Mouse (Mus musculus) intestine, embryonic 15.5 days (tissue): ENCODE measurements around the gene Bmper. TPM values are rescaled to one million over a fixed set of nuclear protein-coding genes. Genes with fewer than 3 reads are reported as not detected.

Experiments
- ATAC-seq: fragments of 200-750 bp; cut with Nextera tagmentation; 2 replicates; pipeline ENCODE4 v1.8.0; 2017; ENCODE audit warnings: moderate TSS enrichment, moderate library complexity
- H3K27ac ChIP-seq: fragments of 300-500 bp; sonication (generic); 2 replicates; pipeline ENCODE4 v1.5.1; 2015; ENCODE audit warnings: mild to moderate bottlenecking, inconsistent platforms
- H3K27me3 ChIP-seq: fragments of 300-500 bp; sonication (generic); replicated peaks from 2 replicates; pipeline ENCODE4 v1.6.1; 2015; ENCODE audit warnings: inconsistent platforms
- H3K36me3 ChIP-seq: fragments of 300-500 bp; sonication (generic); 2 replicates; pipeline ENCODE4 v1.6.1; 2015; ENCODE audit warnings: inconsistent platforms
- H3K4me1 ChIP-seq: fragments of 300-500 bp; sonication (generic); replicated peaks from 2 replicates; pipeline ENCODE4 v1.6.1; 2015; ENCODE audit warnings: inconsistent platforms
- H3K4me2 ChIP-seq: fragments of 300-500 bp; sonication (generic); replicated peaks from 2 replicates; pipeline ENCODE4 v1.6.1; 2015; ENCODE audit warnings: mild to moderate bottlenecking, inconsistent platforms
- H3K4me3 ChIP-seq: fragments of 300-500 bp; sonication (generic); replicated peaks from 2 replicates; pipeline ENCODE4 v1.5.1; 2015; ENCODE audit warnings: inconsistent platforms
- H3K9ac ChIP-seq: fragments of 300-500 bp; sonication (generic); 2 replicates; pipeline ENCODE4 v1.6.1; 2015; ENCODE audit warnings: inconsistent platforms
- H3K9me3 ChIP-seq: fragments of 300-500 bp; sonication (generic); 2 replicates; pipeline ENCODE4 v1.6.1; 2016; ENCODE audit warnings: inconsistent platforms
- WGBS: fragments of 180-500 bp; shearing (Covaris S2); methylation state at CpG from one replicate; pipeline ENCODE4 v1.1.7; 2015; 5-methylcytosine and 5-hydroxymethylcytosine counted together
- polyA plus RNA-seq: library from polyadenylated mRNA; unstranded; fragments of >200 nt; fragmentation: Nextera tagmentation; extraction: Ambion mirVana; gene quantifications from 2 replicates; pipeline ENCODE4 v1.2.1, GENCODE M21; 2015

Bmper gene
- polyA plus RNA-seq, 1 experiment from 2014 or later: 10.1 TPM

DNA sequence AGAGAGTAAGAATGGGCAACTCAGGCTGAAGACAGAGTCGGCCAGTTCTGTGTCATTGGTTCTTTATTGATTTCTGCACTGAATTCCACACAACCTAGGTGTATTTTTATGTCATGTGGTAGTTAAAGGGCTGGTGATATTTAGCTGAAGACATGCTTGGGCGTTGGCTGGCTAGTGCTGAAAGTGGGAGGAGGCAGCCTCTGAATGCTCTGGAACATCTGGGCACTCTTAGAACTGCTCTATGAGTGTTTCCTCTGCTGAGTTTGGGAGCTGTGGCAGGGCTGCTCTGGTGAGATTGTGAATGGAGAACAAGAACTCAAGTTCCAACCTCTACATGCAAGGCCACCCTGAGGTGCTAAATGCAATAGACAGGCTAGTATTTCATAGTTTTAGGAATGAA is 46.2 kb downstream of the Bmper start:
- no peaks in the 10 kb centered on the region for H3K9me3 ChIP-seq
- no peak overlapping the region for H3K4me3 ChIP-seq
- ATAC-seq: no peak
- no peaks in the 10 kb centered on the region for H3K27me3 ChIP-seq
- no peaks in the 10 kb centered on the region for H3K4me1 ChIP-seq
- no peaks in the 10 kb centered on the region for H3K36me3 ChIP-seq
- WGBS: 61% methylated on average over 2 of the region's 2 CpGs
- H3K4me2 ChIP-seq: no peak overlapping the region
- H3K27ac ChIP-seq: no peak overlapping the region
- no peak overlapping the region for H3K9ac ChIP-seq

DNA sequence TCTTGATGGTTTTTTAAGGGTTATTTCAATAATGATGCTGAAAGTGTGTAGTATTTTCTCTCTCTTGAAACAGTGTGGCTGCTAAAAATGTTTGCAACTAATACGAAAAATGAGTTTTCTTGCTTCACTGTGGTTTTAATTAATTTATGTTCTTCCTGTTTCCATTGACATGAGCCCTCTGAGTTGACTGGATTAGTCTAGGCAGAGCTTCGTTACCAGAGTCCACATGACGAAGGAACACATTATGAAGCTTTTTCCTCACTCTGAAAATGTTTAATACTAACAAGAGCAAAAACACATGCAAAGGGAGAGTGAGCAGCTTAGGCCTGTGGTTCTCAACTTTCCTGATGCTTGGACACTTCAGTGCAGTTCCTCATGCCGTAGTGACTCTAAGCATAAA is 53.4 kb downstream of the Bmper start:
- WGBS: 87% methylated on average over 4 of the region's 4 CpGs
- Histone ChIP-seq H3K4me2 (no peak overlapping the region), H3K9ac (no peak overlapping the region), H3K27ac (no peak overlapping the region), H3K27me3 (no peaks in the 10 kb centered on the region), H3K9me3 (no peaks in the 10 kb centered on the region), H3K4me3 (no peak overlapping the region), H3K4me1 (no peaks in the 10 kb centered on the region), H3K36me3 (no peaks in the 10 kb centered on the region)
- ATAC-seq: no peak

- H3K9me3 ChIP-seq: no peaks in the 10 kb centered on the region
- no peak overlapping the region for H3K27ac ChIP-seq
- no peak overlapping the region for H3K4me2 ChIP-seq
- H3K9ac ChIP-seq: no peak overlapping the region
- H3K4me1 ChIP-seq: no peaks in the 10 kb centered on the region
- H3K27me3 ChIP-seq: no peaks in the 10 kb centered on the region
- no peak overlapping the region for H3K4me3 ChIP-seq
- no peaks in the 10 kb centered on the region for H3K36me3 ChIP-seq
- WGBS: 79% methylated on average over 4 of the region's 4 CpGs
- no peak for ATAC-seq
Measured at GRCm38 (mm10) chr9:23284940-23285460, 62.1 kb downstream of the Bmper start.

DNA sequence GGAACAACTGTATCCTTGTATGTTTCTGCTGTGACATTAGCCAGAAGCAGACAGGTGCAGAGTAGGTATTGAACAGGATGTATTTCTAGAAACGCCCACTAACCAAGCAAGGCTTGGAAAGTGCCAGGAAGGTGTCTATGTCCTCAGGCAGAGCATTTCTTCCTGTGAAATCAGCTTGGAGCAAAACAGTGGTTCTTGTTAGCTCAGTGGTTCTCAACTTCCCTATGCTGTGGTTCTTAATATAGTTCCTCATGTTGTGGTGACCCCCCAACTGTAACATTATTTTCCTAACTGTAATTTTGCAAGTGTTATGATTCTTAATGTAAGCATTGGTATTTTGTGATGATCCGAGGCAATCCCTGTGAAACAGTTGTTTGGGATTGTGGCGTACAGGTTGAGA is 70.7 kb downstream of the Bmper start:
- Histone ChIP-seq H3K4me1 (no peaks in the 10 kb centered on the region), H3K9me3 (no peaks in the 10 kb centered on the region), H3K36me3 (no peaks in the 10 kb centered on the region), H3K4me2 (no peak overlapping the region), H3K27me3 (no peaks in the 10 kb centered on the region), H3K9ac (no peak overlapping the region), H3K4me3 (no peak overlapping the region), H3K27ac (no peak overlapping the region)
- WGBS: 79% methylated on average over 3 of the region's 3 CpGs
- no peak for ATAC-seq

- no peak overlapping the region for H3K4me2 ChIP-seq
- WGBS: 82% methylated on average over 6 of the region's 6 CpGs
- H3K27ac ChIP-seq: no peak overlapping the region
- H3K9me3 ChIP-seq: no peaks in the 10 kb centered on the region
- no peak overlapping the region for H3K4me3 ChIP-seq
- no peak overlapping the region for H3K9ac ChIP-seq
- no peaks in the 10 kb centered on the region for H3K27me3 ChIP-seq
- ATAC-seq: no peak
- H3K4me1 ChIP-seq: no peaks in the 10 kb centered on the region
- H3K36me3 ChIP-seq: no peaks in the 10 kb centered on the region
Measured at GRCm38 (mm10) chr9:23295569-23295968, 72.7 kb downstream of the Bmper start.

- WGBS: 74% methylated on average over 8 of the region's 8 CpGs
Measured at GRCm38 (mm10) chr9:23297491-23298170, 74.8 kb downstream of the Bmper start.

GRCm38 (mm10) chr9:23300376-23300775 is 77.5 kb downstream of the Bmper start:
- Histone ChIP-seq H3K36me3 (no peaks in the 10 kb centered on the region), H3K4me3 (no peak overlapping the region), H3K4me2 (no peak overlapping the region), H3K9ac (no peak overlapping the region), H3K27ac (no peak overlapping the region), H3K27me3 (no peaks in the 10 kb centered on the region), H3K4me1 (no peaks in the 10 kb centered on the region), H3K9me3 (no peaks in the 10 kb centered on the region)
- 82% methylated on average over 8 of the region's 8 CpGs for WGBS
- no peak for ATAC-seq

More at GRCm38 (mm10) chr9:23297491-23298170, 74.8 kb downstream of the Bmper start:
- Histone ChIP-seq H3K4me1 (no peaks in the 10 kb centered on the region), H3K27me3 (no peaks in the 10 kb centered on the region), H3K9me3 (no peaks in the 10 kb centered on the region), H3K9ac (no peak overlapping the region), H3K4me2 (no peak overlapping the region), H3K36me3 (no peaks in the 10 kb centered on the region), H3K27ac (no peak overlapping the region), H3K4me3 (no peak overlapping the region)
- ATAC-seq: no peak

DNA sequence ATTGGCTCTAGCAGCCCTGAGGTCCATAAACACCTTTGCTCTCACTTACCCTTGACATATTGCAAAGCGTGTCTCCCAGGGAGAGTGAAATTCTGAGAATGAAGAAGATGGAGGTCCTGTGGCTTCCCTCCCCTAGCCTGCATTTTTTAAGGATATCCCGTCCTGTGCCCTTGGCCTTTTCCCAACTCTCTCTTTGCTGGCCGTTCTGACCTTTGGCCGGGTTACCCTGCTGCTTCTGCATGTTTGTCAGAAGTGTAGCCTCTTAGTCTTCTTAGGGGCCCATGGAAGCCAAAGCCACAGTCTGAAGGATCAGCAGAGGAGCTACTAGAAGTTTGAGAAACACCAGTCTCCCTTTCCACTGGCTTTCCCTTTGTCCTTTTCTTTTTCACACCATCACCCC is 82.8 kb downstream of the Bmper start:
- Histone ChIP-seq H3K4me1 (no peaks in the 10 kb centered on the region), H3K4me2 (no peak overlapping the region), H3K36me3 (no peaks in the 10 kb centered on the region), H3K9ac (no peak overlapping the region), H3K27ac (no peak overlapping the region), H3K4me3 (no peak overlapping the region), H3K27me3 (no peaks in the 10 kb centered on the region), H3K9me3 (no peaks in the 10 kb centered on the region)
- ATAC-seq: no peak
- 55% methylated on average over 4 of the region's 4 CpGs for WGBS

GRCm38 (mm10) chr9:23306226-23306625 is 83.3 kb downstream of the Bmper start:
- Histone ChIP-seq H3K4me2 (no peak overlapping the region), H3K4me1 (no peaks in the 10 kb centered on the region), H3K9ac (no peak overlapping the region), H3K36me3 (no peaks in the 10 kb centered on the region), H3K4me3 (no peak overlapping the region), H3K27ac (no peak overlapping the region), H3K9me3 (no peaks in the 10 kb centered on the region), H3K27me3 (no peaks in the 10 kb centered on the region)
- WGBS: 70% methylated on average over 4 of the region's 4 CpGs
- no peak for ATAC-seq

- no peaks in the 10 kb centered on the region for H3K27me3 ChIP-seq
- H3K4me3 ChIP-seq: no peak overlapping the region
- 82% methylated on average over 2 of the region's 2 CpGs for WGBS
- no peak overlapping the region for H3K27ac ChIP-seq
- H3K9ac ChIP-seq: no peak overlapping the region
- no peaks in the 10 kb centered on the region for H3K36me3 ChIP-seq
- H3K9me3 ChIP-seq: no peaks in the 10 kb centered on the region
- no peak for ATAC-seq
- H3K4me1 ChIP-seq: no peaks in the 10 kb centered on the region
- H3K4me2 ChIP-seq: no peak overlapping the region
Measured at GRCm38 (mm10) chr9:23307835-23308234, 85.0 kb downstream of the Bmper start.

DNA sequence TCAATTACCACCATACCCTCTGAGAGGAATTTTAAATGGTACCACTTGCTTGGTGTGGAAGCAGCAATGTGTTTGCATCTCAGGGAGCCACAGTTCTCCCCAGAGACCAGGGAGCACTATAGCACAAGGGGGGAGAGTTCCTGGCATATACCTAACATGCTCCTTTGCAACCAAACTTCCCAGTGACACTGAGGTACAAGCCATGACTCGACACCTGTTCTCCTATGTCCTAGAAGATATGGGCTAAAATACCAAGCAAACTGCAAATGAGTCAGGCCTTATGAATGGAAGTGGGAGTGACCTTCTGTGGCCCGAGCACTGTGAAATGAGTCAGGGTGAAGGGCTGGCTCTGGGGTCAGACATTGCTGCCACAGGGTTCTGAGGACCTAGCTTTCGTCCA is 88.1 kb downstream of the Bmper start:
- Histone ChIP-seq H3K9ac (no peak overlapping the region), H3K36me3 (no peaks in the 10 kb centered on the region), H3K27ac (no peak overlapping the region), H3K27me3 (no peaks in the 10 kb centered on the region), H3K4me1 (no peaks in the 10 kb centered on the region), H3K4me3 (no peak overlapping the region), H3K4me2 (no peak overlapping the region), H3K9me3 (no peaks in the 10 kb centered on the region)
- ATAC-seq: no peak
- 75% methylated on average over 3 of the region's 3 CpGs for WGBS

DNA sequence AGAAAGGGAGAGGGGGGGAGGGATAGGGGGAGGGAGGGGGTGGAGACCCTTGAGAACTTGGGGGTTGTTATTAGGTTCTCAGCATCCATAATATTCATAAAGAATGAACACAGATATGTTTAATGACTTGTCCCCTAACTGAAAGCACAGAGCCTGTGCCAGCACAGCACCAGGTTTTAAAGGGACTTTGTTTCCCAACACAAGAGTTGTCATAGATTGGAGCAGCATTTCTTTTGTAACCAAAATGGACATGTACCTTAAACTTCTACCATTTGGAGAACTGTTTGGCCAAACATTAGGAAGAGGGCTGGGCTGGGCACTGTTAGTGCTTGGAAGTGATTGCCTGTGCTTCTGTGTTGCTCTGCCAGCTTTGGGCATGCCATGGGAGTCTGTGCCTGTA is 89.1 kb downstream of the Bmper start:
- no peak for ATAC-seq
- Histone ChIP-seq H3K9me3 (no peaks in the 10 kb centered on the region), H3K27me3 (no peaks in the 10 kb centered on the region), H3K27ac (no peak overlapping the region), H3K9ac (no peak overlapping the region), H3K36me3 (no peaks in the 10 kb centered on the region), H3K4me2 (no peak overlapping the region), H3K4me3 (no peak overlapping the region), H3K4me1 (no peaks in the 10 kb centered on the region)

DNA sequence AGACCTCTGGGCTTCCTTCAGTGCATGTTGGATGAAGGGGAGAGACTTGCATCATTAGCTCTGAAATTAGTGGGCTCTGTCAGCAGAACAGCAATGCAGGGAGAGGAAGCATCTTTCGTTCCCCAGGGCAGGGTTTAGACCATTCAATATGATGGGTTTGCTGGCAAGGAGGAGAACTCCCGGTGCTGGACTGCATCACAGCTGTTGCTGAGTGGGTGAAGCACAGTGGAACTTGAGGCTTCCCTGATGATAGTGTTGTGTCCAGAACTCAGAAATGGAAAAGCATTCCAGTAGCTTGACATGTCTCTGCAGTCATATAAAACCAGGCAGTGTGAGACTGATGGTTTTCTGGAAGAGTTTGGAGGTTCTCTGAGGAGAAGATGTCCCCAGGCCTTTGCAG is 90.0 kb downstream of the Bmper start:
- Histone ChIP-seq H3K27me3 (no peaks in the 10 kb centered on the region), H3K9ac (no peak overlapping the region), H3K36me3 (no peaks in the 10 kb centered on the region), H3K4me3 (no peak overlapping the region), H3K4me2 (no peak overlapping the region), H3K27ac (no peak overlapping the region), H3K4me1 (no peaks in the 10 kb centered on the region), H3K9me3 (no peaks in the 10 kb centered on the region)
- ATAC-seq: no peak
- 62% methylated on average over 2 of the region's 2 CpGs for WGBS
